Mouse (Mus musculus): ENCODE measurements around the gene Baz1b. TPM values are rescaled to one million over a fixed set of nuclear protein-coding genes. Genes with fewer than 3 reads are reported as not detected.

The Baz1b gene
- total RNA-seq, 1 experiment, result 70.1 TPM

DNA sequence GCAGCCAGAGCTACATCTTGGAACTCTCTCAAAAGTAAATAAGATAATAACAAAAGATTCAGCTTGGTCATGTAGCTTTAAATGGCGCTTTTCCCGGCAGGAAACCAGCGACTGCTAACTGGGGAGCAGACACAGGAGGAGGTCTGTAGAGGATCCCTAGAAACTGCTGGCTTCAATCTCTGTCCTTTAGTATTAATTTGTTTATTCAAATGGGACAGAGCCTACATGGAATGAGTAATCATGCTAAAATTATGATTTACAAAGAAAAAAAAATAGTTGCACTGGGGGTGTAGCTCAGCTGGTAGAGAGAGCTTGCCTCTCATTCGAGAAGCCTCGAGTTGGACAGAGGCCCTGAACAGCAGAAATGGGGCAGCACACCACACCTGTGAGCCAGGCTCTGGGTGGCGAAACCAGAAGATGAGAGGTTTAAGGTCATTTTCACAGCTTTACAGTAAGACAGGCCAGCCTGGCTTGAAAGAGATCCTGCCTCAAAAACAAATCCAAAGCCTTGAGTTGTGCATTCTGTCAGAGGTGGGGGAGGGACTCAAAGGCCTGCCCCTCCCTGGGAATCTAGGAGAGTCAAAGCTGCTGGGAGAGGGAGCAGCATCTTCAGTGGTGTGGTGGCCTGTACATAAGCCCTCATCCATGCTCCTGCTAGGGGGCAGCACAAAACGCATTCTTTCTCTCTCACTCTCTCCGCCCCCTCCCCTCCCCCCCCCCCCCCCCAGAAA, 3.8 kb upstream of the Baz1b start:
- Histone ChIP-seq H3K27ac (ENCODE audit: insufficient read depth, low read depth, low read length, poor library complexity, severe bottlenecking) (peak overlapping the region; percentile 49; the same call in 1 of the 2 replicates), H3K9ac (ENCODE audit: insufficient read depth, low read depth, low read length, poor library complexity, severe bottlenecking) (no peak overlapping the region; the same call in 1 of the 2 replicates), H3K4me1 (ENCODE audit: control insufficient read depth in 2 of 2, insufficient read depth in 2 of 2, low read length in 2 of 2, poor library complexity in 1 of 2) (peaks cover 2 to 18% of the 10 kb centered on the region in 2 experiments; a peak in 2 of 4 replicates), H3K9me3 (ENCODE audit: control insufficient read depth, insufficient read depth, low read depth, low read length) (no peaks in the 10 kb centered on the region), H3K4me3 (ENCODE audit: insufficient read depth in 1 of 2, low read depth in 1 of 2, low read length in 2 of 2, poor library complexity in 1 of 2, severe bottlenecking in 1 of 2) (no peak overlapping the region), H3K36me3 (ENCODE audit: control insufficient read depth, insufficient read depth, low read length, poor library complexity, severe bottlenecking) (peaks cover 29% of the 10 kb centered on the region)
- DNase-seq (ENCODE audit: low read depth, low spot score), result no peak
- in situ Hi-C loops (cut with MboI; ENCODE audit: low sequenced_read_pairs in 2 of 2, unreplicated experiment in 2 of 2), result no loop called here
- TF ChIP-seq MAFK (IDR thresholded peaks at IDR 0.05; ENCODE audit: insufficient read depth, low read depth, low read length) (no peak), HCFC1 (IDR thresholded peaks at IDR 0.05; ENCODE audit: borderline replicate concordance, insufficient read depth, low read length) (no peak), ZNF384 (IDR thresholded peaks at IDR 0.05; ENCODE audit: low read depth, low read length) (no peak), ZC3H11A (IDR thresholded peaks at IDR 0.05; ENCODE audit: borderline replicate concordance, low read depth, low read length) (no peak), CHD2 (IDR thresholded peaks at IDR 0.05; ENCODE audit: low read depth, low read length) (no peak)

GRCm38 (mm10) chr5:135185016-135185415, 2.0 kb upstream of the Baz1b start:
- Histone ChIP-seq H3K9ac (ENCODE audit: insufficient read depth, low read depth, low read length, poor library complexity, severe bottlenecking) (no peak overlapping the region), H3K27ac (ENCODE audit: insufficient read depth, low read depth, low read length, poor library complexity, severe bottlenecking) (no peak overlapping the region), H3K4me1 (ENCODE audit: control insufficient read depth in 2 of 2, insufficient read depth in 2 of 2, low read length in 2 of 2, poor library complexity in 1 of 2) (peaks cover 2 to 11% of the 10 kb centered on the region in 2 experiments; a peak in 2 of 4 replicates), H3K9me3 (ENCODE audit: control insufficient read depth, insufficient read depth, low read depth, low read length) (no peaks in the 10 kb centered on the region), H3K36me3 (ENCODE audit: control insufficient read depth, insufficient read depth, low read length, poor library complexity, severe bottlenecking) (peaks cover 23% of the 10 kb centered on the region), H3K4me3 (ENCODE audit: insufficient read depth in 1 of 2, low read depth in 1 of 2, low read length in 2 of 2, poor library complexity in 1 of 2, severe bottlenecking in 1 of 2) (no peak overlapping the region)
- in situ Hi-C loops (cut with MboI; ENCODE audit: low sequenced_read_pairs in 2 of 2, unreplicated experiment in 2 of 2), result no loop called here
- no peak for DNase-seq (ENCODE audit: low read depth, low spot score)
- TF ChIP-seq ZNF384 (IDR thresholded peaks at IDR 0.05; ENCODE audit: low read depth, low read length) (no peak), ZC3H11A (IDR thresholded peaks at IDR 0.05; ENCODE audit: borderline replicate concordance, low read depth, low read length) (no peak), HCFC1 (IDR thresholded peaks at IDR 0.05; ENCODE audit: borderline replicate concordance, insufficient read depth, low read length) (no peak), CHD2 (IDR thresholded peaks at IDR 0.05; ENCODE audit: low read depth, low read length) (no peak), MAFK (IDR thresholded peaks at IDR 0.05; ENCODE audit: insufficient read depth, low read depth, low read length) (no peak)

DNA sequence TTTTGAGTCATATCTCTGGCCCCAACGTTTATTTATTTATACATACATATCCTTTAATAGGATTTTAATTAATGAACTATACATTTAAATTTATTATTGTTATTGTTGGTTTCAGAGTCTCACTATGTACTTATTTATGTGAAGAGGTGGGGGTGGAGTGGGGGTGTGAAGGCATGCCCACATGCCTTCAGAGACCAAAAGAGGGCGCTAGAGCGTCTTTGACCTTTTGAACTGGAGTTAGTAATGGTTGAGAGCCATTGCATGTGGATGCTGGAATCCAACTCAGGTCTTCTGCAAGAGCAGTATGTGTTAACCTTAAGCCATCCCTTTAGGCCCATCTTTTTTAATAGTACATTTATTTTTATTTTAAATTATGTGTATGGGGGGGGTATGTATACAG, 1.5 kb upstream of the Baz1b start:
- no peak overlapping the region for H3K27ac ChIP-seq (ENCODE audit: insufficient read depth, low read depth, low read length, poor library complexity, severe bottlenecking)
- H3K9ac ChIP-seq (ENCODE audit: insufficient read depth, low read depth, low read length, poor library complexity, severe bottlenecking), result no peak overlapping the region
- peaks cover 17% of the 10 kb centered on the region for H3K36me3 ChIP-seq (ENCODE audit: control insufficient read depth, insufficient read depth, low read length, poor library complexity, severe bottlenecking)
- TF ChIP-seq CHD2 (IDR thresholded peaks at IDR 0.05; ENCODE audit: low read depth, low read length) (no peak), HCFC1 (IDR thresholded peaks at IDR 0.05; ENCODE audit: borderline replicate concordance, insufficient read depth, low read length) (no peak), ZC3H11A (IDR thresholded peaks at IDR 0.05; ENCODE audit: borderline replicate concordance, low read depth, low read length) (no peak), MAFK (IDR thresholded peaks at IDR 0.05; ENCODE audit: insufficient read depth, low read depth, low read length) (no peak), ZNF384 (IDR thresholded peaks at IDR 0.05; ENCODE audit: low read depth, low read length) (no peak)
- no peak overlapping the region for H3K4me3 ChIP-seq (ENCODE audit: insufficient read depth in 1 of 2, low read depth in 1 of 2, low read length in 2 of 2, poor library complexity in 1 of 2, severe bottlenecking in 1 of 2)
- H3K9me3 ChIP-seq (ENCODE audit: control insufficient read depth, insufficient read depth, low read depth, low read length), result no peaks in the 10 kb centered on the region
- H3K4me1 ChIP-seq (ENCODE audit: control insufficient read depth in 2 of 2, insufficient read depth in 2 of 2, low read length in 2 of 2, poor library complexity in 1 of 2), result peaks cover 2 to 11% of the 10 kb centered on the region in 2 experiments; a peak in 2 of 4 replicates
- in situ Hi-C loops (cut with MboI; ENCODE audit: low sequenced_read_pairs in 2 of 2, unreplicated experiment in 2 of 2), result no loop called here
- DNase-seq (ENCODE audit: low read depth, low spot score), result peak; percentile 57

DNA sequence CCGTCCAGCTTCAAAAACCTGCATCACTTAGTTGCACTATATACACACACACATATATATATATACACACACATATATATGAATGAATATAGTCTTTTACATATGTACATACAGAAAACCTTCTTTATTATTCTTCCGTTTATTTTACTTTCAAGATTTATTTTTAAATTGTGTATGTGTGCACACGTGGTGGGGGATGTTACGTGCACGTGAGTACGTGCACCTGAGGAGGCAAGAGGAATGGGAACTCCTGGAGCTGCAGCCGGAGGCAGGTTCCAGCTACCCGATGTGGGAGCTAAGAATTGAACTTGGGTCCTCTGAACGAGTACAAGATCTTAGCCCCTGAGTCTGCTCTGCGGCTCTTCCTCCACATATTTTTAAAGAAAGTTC, 838 bp upstream of the Baz1b start:
- Histone ChIP-seq H3K9me3 (ENCODE audit: control insufficient read depth, insufficient read depth, low read depth, low read length) (no peaks in the 10 kb centered on the region), H3K4me1 (ENCODE audit: control insufficient read depth in 2 of 2, insufficient read depth in 2 of 2, low read length in 2 of 2, poor library complexity in 1 of 2) (peaks cover 2 to 7% of the 10 kb centered on the region in 2 experiments; a peak in 2 of 4 replicates), H3K9ac (ENCODE audit: insufficient read depth, low read depth, low read length, poor library complexity, severe bottlenecking) (peak overlapping the region; percentile 87), H3K27ac (ENCODE audit: insufficient read depth, low read depth, low read length, poor library complexity, severe bottlenecking) (peak overlapping the region; percentile 86; the same call in 1 of the 2 replicates), H3K4me3 (ENCODE audit: insufficient read depth in 1 of 2, low read depth in 1 of 2, low read length in 2 of 2, poor library complexity in 1 of 2, severe bottlenecking in 1 of 2) (peak overlapping the region; percentile 90 to 98), H3K36me3 (ENCODE audit: control insufficient read depth, insufficient read depth, low read length, poor library complexity, severe bottlenecking) (peaks cover 11% of the 10 kb centered on the region; the same call in 1 of the 2 replicates)
- TF ChIP-seq CHD2 (IDR thresholded peaks at IDR 0.05; ENCODE audit: low read depth, low read length) (no peak), ZNF384 (IDR thresholded peaks at IDR 0.05; ENCODE audit: low read depth, low read length) (no peak), HCFC1 (IDR thresholded peaks at IDR 0.05; ENCODE audit: borderline replicate concordance, insufficient read depth, low read length) (no peak), MAFK (IDR thresholded peaks at IDR 0.05; ENCODE audit: insufficient read depth, low read depth, low read length) (no peak), ZC3H11A (IDR thresholded peaks at IDR 0.05; ENCODE audit: borderline replicate concordance, low read depth, low read length) (no peak)
- DNase-seq (ENCODE audit: low read depth, low spot score), result no peak
- in situ Hi-C loops (cut with MboI; ENCODE audit: low sequenced_read_pairs in 2 of 2, unreplicated experiment in 2 of 2), result no loop called here

Data from ES-E14 (cell line).